ENCODE assay signal across 15 mouse cellular contexts in the genomic region with DNA sequence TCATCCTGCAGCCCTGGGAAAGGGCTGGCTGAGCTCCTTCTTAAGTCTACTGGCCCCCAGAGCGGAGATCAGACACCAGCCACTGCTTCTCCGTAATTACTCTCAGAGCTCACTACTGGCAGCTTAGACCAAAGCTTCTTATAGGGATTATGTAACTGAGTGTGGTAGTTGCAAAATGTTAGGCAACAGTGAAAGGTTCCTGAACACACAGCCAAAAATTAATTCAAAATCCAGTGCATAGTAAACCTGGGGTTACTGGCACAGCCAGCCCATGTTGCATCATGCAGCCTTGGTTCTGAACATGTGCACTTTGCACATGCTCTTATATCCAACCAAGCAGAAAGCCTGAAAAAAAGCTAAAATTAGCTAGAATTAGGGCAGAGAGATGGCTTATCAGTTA. TPM values are rescaled to one million over a fixed set of nuclear protein-coding genes. Genes with fewer than 3 reads are reported as not detected.
DNase-seq lines count a peak whose midpoint lies in the region; ATAC-seq and TF ChIP-seq lines count a peak whose summit lies in the region.
"Had no signal": no experiment of that assay in that cellular context is flagged by ENCODE, and none has a peak within 500 bp of the region (broad histone marks: within the 10 kb centered on the region; RNA-seq: fewer than 3 reads in every experiment).

No protein-coding gene starts in this region.

- no peak for TF ChIP-seq RAD21 in MEL (IDR thresholded peaks at IDR 0.05; ENCODE audit: low read depth, low read length)

- intact Hi-C loops in left cerebral cortex, postnatal 14 days (cut with DNase I), result no loop called here
- intact Hi-C loops in heart, adult 2 months (cut with DNase I), result no loop called here

- no peak for TF ChIP-seq POLR2A in MEL (IDR thresholded peaks at IDR 0.05; ENCODE audit: control insufficient read depth in 1 of 2, insufficient read depth in 1 of 2, low read depth in 1 of 2, low read length in 2 of 2, poor library complexity in 1 of 2)
- TF ChIP-seq POLR2A in heart, adult 2 months (IDR thresholded peaks at IDR 0.05; ENCODE audit: insufficient read depth, low read depth, low read length), result no peak

- no peaks in the 10 kb centered on the region for H3K9me3 ChIP-seq in kidney, embryonic 14.5 days (ENCODE audit: control insufficient read depth, low read length)
- H3K9me3 ChIP-seq in MEL (replicated peaks; ENCODE audit: insufficient read depth, low read length), result no peaks in the 10 kb centered on the region
- H3K9me3 ChIP-seq: hindbrain, embryonic 10.5 days; midbrain, embryonic 12.5 days; stomach, embryonic 15.5 days had no signal

- H3K9ac ChIP-seq in kidney, embryonic 14.5 days (ENCODE audit: low read depth, low read length), result no peak overlapping the region
- H3K9ac ChIP-seq in MEL (ENCODE audit: control insufficient read depth, low read depth, low read length, poor library complexity, severe bottlenecking), result no peak overlapping the region
- no peak overlapping the region for H3K9ac ChIP-seq in heart, adult 2 months (ENCODE audit: low read depth, low read length)
- H3K9ac ChIP-seq: midbrain, embryonic 12.5 days; stomach, embryonic 15.5 days had no signal

- peaks cover 7% of the 10 kb centered on the region for H3K79me2 ChIP-seq in MEL (ENCODE audit: control insufficient read depth, insufficient read depth, low read length, poor library complexity)
- H3K79me2 ChIP-seq in heart, adult 2 months (replicated peaks; ENCODE audit: control insufficient read depth, insufficient read depth, low read length), result no peaks in the 10 kb centered on the region

- H3K4me1 ChIP-seq in kidney, embryonic 14.5 days (ENCODE audit: control insufficient read depth, insufficient read depth, low read length), result no peaks in the 10 kb centered on the region
- H3K4me1 ChIP-seq in MEL (ENCODE audit: control insufficient read depth in 1 of 2, insufficient read depth in 2 of 2, low read length in 2 of 2), result peaks cover 29 to 33% of the 10 kb centered on the region in 2 experiments
- H3K4me1 ChIP-seq in brown adipose tissue, adult 24 weeks (ENCODE audit: control insufficient read depth, insufficient read depth, insufficient read length, low read length), result no peaks in the 10 kb centered on the region
- no peaks in the 10 kb centered on the region; the same call in 1 of the 2 replicates for H3K4me1 ChIP-seq in heart, adult 2 months (ENCODE audit: control insufficient read depth, insufficient read depth, low read length)
- H3K4me1 ChIP-seq: hindbrain, embryonic 10.5 days; midbrain, embryonic 12.5 days; stomach, embryonic 15.5 days had no signal

- no peaks in the 10 kb centered on the region for H3K36me3 ChIP-seq in kidney, embryonic 14.5 days (ENCODE audit: control insufficient read depth, insufficient read depth, low read length)
- H3K36me3 ChIP-seq in MEL (ENCODE audit: control insufficient read depth in 1 of 2, insufficient read depth in 2 of 2, low read length in 2 of 2), result peaks cover 0 to 52% of the 10 kb centered on the region in 2 experiments; a peak in 2 of 4 replicates
- H3K36me3 ChIP-seq in heart, adult 2 months (ENCODE audit: control insufficient read depth, insufficient read depth, low read length), result no peaks in the 10 kb centered on the region
- H3K36me3 ChIP-seq: hindbrain, embryonic 10.5 days; midbrain, embryonic 12.5 days; stomach, embryonic 15.5 days had no signal

- H3K27ac ChIP-seq in kidney, embryonic 14.5 days (ENCODE audit: low read depth, low read length), result no peak overlapping the region
- no peak overlapping the region for H3K27ac ChIP-seq in MEL (ENCODE audit: control insufficient read depth, low read depth, low read length)
- H3K27ac ChIP-seq in brown adipose tissue, adult 24 weeks (replicated peaks; ENCODE audit: low read depth, low read length), result peak overlapping the region; percentile 53; the same call in 1 of the 2 replicates
- H3K27ac ChIP-seq in heart, adult 2 months, result no peak overlapping the region
- H3K27ac ChIP-seq: hindbrain, embryonic 10.5 days; midbrain, embryonic 12.5 days; stomach, embryonic 15.5 days had no signal

- ATAC-seq in kidney, embryonic 14.5 days (ENCODE audit: low FRiP score, low TSS enrichment), result no peak
- ATAC-seq: intestine, embryonic 16.5 days; Patski had no signal

- H3K27me3 ChIP-seq in kidney, embryonic 14.5 days (ENCODE audit: control insufficient read depth, insufficient read depth, low read length), result no peaks in the 10 kb centered on the region
- H3K27me3 ChIP-seq in MEL (ENCODE audit: control insufficient read depth in 1 of 2, insufficient read depth in 2 of 2, low read length in 2 of 2), result no peaks in the 10 kb centered on the region
- no peaks in the 10 kb centered on the region for H3K27me3 ChIP-seq in heart, adult 2 months (ENCODE audit: control insufficient read depth, insufficient read depth, low read length)
- H3K27me3 ChIP-seq: midbrain, embryonic 12.5 days; stomach, embryonic 15.5 days had no signal

- DNase-seq in kidney, adult 8-10 months, result peak; percentile 12 to 22
- no peak for DNase-seq in MEL (ENCODE audit: low read depth, low spot score)
- peak; percentile 17 for DNase-seq in lung, postnatal 14 days
- DNase-seq in T-cell, adult 2 months (ENCODE audit: low spot score), result no peak
- no peak for DNase-seq in left cerebral cortex, postnatal 14 days (ENCODE audit: low spot score in 2 of 2)
- DNase-seq in heart, adult 2 months, result no peak
- DNase-seq: layer of hippocampus, postnatal 36 days; right cerebral cortex, postnatal 4 days had no signal

- no peak for TF ChIP-seq EP300 in MEL (IDR thresholded peaks at IDR 0.05; ENCODE audit: low read depth in 1 of 2, low read length in 2 of 2)
- TF ChIP-seq EP300 in heart, adult 2 months (IDR thresholded peaks at IDR 0.05; ENCODE audit: insufficient read depth, low read depth, low read length), result no peak

- H3K4me3 ChIP-seq in kidney, embryonic 14.5 days (ENCODE audit: low read length), result no peak overlapping the region
- H3K4me3 ChIP-seq in MEL (ENCODE audit: control insufficient read depth in 1 of 2, insufficient read depth in 1 of 2, low read depth in 2 of 2, low read length in 2 of 2), result no peak overlapping the region
- H3K4me3 ChIP-seq in brown adipose tissue, adult 24 weeks (ENCODE audit: insufficient read depth, low read depth, low read length), result no peak overlapping the region
- H3K4me3 ChIP-seq in heart, adult 2 months, result no peak overlapping the region
- H3K4me3 ChIP-seq: hindbrain, embryonic 10.5 days; midbrain, embryonic 12.5 days; stomach, embryonic 15.5 days had no signal

- no peak overlapping the region for H3K4me2 ChIP-seq in kidney, embryonic 14.5 days (replicated peaks; ENCODE audit: low read depth, low read length)
- H3K4me2 ChIP-seq: midbrain, embryonic 12.5 days; stomach, embryonic 15.5 days had no signal

- 98% methylated on average over 2 of the region's 2 CpGs for WGBS in kidney, embryonic 14.5 days
- WGBS in heart, adult 2 months, result 89% methylated on average over 2 of the region's 2 CpGs

- TF ChIP-seq CTCF in MEL (IDR thresholded peaks at IDR 0.05 in 2 of 3, conservative IDR thresholded peaks at IDR 0.05 in 1 of 3; ENCODE audit: control insufficient read depth in 1 of 3, insufficient read depth in 1 of 3, low read depth in 2 of 3, low read length in 3 of 3, poor library complexity in 1 of 3, severe bottlenecking in 1 of 3), result no peak
- TF ChIP-seq CTCF in heart, adult 2 months (IDR thresholded peaks at IDR 0.05), result no peak

TF ChIP-seq in MEL, 35 proteins besides CTCF, POLR2A, EP300 and RAD21 (continues in another document):
- TF ChIP-seq ELF1 (IDR thresholded peaks at IDR 0.05; ENCODE audit: low read depth, low read length) (no peak), GATA1 (IDR thresholded peaks at IDR 0.05; ENCODE audit: low read depth, low read length) (no peak), HCFC1 (IDR thresholded peaks at IDR 0.05; ENCODE audit: low read depth, low read length) (no peak), JUND (IDR thresholded peaks at IDR 0.05; ENCODE audit: low read depth, low read length) (no peak), POLR2AphosphoS2 (IDR thresholded peaks at IDR 0.05; ENCODE audit: low read length) (no peak), MAX (IDR thresholded peaks at IDR 0.05; ENCODE audit: low read length) (peak; percentile 57; the same call in 1 of the 2 replicates), ETS1 (IDR thresholded peaks at IDR 0.05; ENCODE audit: low read depth, low read length) (peak; percentile 34; the same call in 1 of the 2 replicates), MYC (IDR thresholded peaks at IDR 0.05; ENCODE audit: low read depth, low read length) (peak; percentile 62; the same call in 1 of the 2 replicates), ZC3H11A (IDR thresholded peaks at IDR 0.05; ENCODE audit: low read depth, low read length) (no peak)

RNA-seq across cellular contexts. Expression of a gene that starts 4.8 kb away (rescaled TPM):
- 191 and 209 TPM in 2 replicates for polyA plus RNA-seq in kidney, embryonic 14.5 days (2014; fragmentation: Nextera tagmentation; extraction: Ambion mirVana)
- total RNA-seq in MEL (2012; rRNA removed), result 331 and 352 TPM in 2 replicates
- 100 to 1,000 TPM; 424 to 914 TPM for polyA plus RNA-seq in MEL (2012; ENCODE audit: insufficient read depth in 1 of 2, insufficient read length in 2 of 2, low read depth in 1 of 2, low replicate concordance in 2 of 2, missing spikeins in 1 of 2)
- polyA plus RNA-seq in brown adipose tissue, adult 24 weeks (2012; ENCODE audit: insufficient read depth, insufficient read length, missing spikeins), result 79.1 and 88.5 TPM in 2 replicates
- 100 to 1,000 TPM; 103 to 110 TPM for total RNA-seq in left cerebral cortex, postnatal 14 days (2021)
- 100 to 1,000 TPM in 1 of 2 experiments, 10 to 100 TPM in 1; 95.4 to 105 TPM for total RNA-seq in heart, adult 2 months (2021)
- polyA plus RNA-seq in heart, adult 2 months (2012; rRNA removed), result 24.0 and 53.1 TPM in 2 replicates

RNA-seq across cellular contexts. Expression of a gene that starts 16.1 kb away (rescaled TPM):
- 31.0 and 32.4 TPM in 2 replicates for polyA plus RNA-seq in kidney, embryonic 14.5 days (2014; fragmentation: Nextera tagmentation; extraction: Ambion mirVana)
- 12.1 and 13.0 TPM in 2 replicates for total RNA-seq in MEL (2012; rRNA removed)
- polyA plus RNA-seq in MEL (2012; ENCODE audit: insufficient read depth in 1 of 2, insufficient read length in 2 of 2, low read depth in 1 of 2, low replicate concordance in 2 of 2, missing spikeins in 1 of 2), result 10 to 100 TPM in 1 of 2 experiments, not detected in 1; 20.4 TPM
- polyA plus RNA-seq in brown adipose tissue, adult 24 weeks (2012; ENCODE audit: insufficient read depth, insufficient read length, missing spikeins), result 27.5 and 27.7 TPM in 2 replicates
- 10 to 100 TPM; 34.6 to 42.1 TPM for total RNA-seq in left cerebral cortex, postnatal 14 days (2021)
- 10 to 100 TPM; 17.4 to 18.9 TPM for total RNA-seq in heart, adult 2 months (2021)
- polyA plus RNA-seq in heart, adult 2 months (2012; rRNA removed), result 8.7 and 15.6 TPM in 2 replicates

RNA-seq across cellular contexts. Expression of a gene that starts 39.5 kb away (rescaled TPM):
- 1.0 and 1.4 TPM in 2 replicates for polyA plus RNA-seq in kidney, embryonic 14.5 days (2014; fragmentation: Nextera tagmentation; extraction: Ambion mirVana)
- 3.8 and 4.5 TPM in 2 replicates for total RNA-seq in MEL (2012; rRNA removed)
- 1 to 10 TPM in 1 of 2 experiments, not detected in 1; 4.6 TPM for polyA plus RNA-seq in MEL (2012; ENCODE audit: insufficient read depth in 1 of 2, insufficient read length in 2 of 2, low read depth in 1 of 2, low replicate concordance in 2 of 2, missing spikeins in 1 of 2)
- not detected in 2 replicates for polyA plus RNA-seq in brown adipose tissue, adult 24 weeks (2012; ENCODE audit: insufficient read depth, insufficient read length, missing spikeins)
- total RNA-seq in left cerebral cortex, postnatal 14 days (2021), result 10 to 100 TPM; 22.8 to 23.6 TPM
- total RNA-seq in heart, adult 2 months (2021), result under 1 TPM; 0.20 to 0.29 TPM
- polyA plus RNA-seq in heart, adult 2 months (2012; rRNA removed), result 0.03 and 0.14 TPM in 2 replicates

Comparison
In these comparisons a context has a peak if more than half of its experiments do, and no peak if none do; other contexts are left out.
1. DNase-seq: peak in kidney, adult 8-10 months (2 of 2) and lung, postnatal 14 days (single experiment); none in MEL (single experiment), T-cell, adult 2 months (single experiment), left cerebral cortex, postnatal 14 days (0 of 2) and heart, adult 2 months (0 of 2).